Mouse (Mus musculus) heart, postnatal 0 days (tissue): ENCODE data around the gene Grk5. TPM values are rescaled to one million over a fixed set of nuclear protein-coding genes. Genes with fewer than 3 reads are reported as not detected.

ENCODE experiments used
- ATAC-seq: fragments of 200-750 bp; cut with Nextera tagmentation; 2 replicates; pipeline ENCODE4 v1.8.0; 2017; ENCODE audit warnings: low read depth, moderate number of reproducible peaks, moderate library complexity; ENCODE audit not compliant: insufficient read depth
- DNase-seq: peaks from one replicate; pipeline ENCODE4 v3.0.0-alpha.2; 2016; ENCODE audit warnings: low spot score
- H3K27ac ChIP-seq: fragments of 300-500 bp; sonication (generic); 2 replicates; pipeline ENCODE4 v1.5.1; 2014; ENCODE audit warnings: low read depth, mild to moderate bottlenecking
- H3K27me3 ChIP-seq: fragments of 300-500 bp; sonication (generic); 2 replicates; pipeline ENCODE4 v1.6.1; 2014; ENCODE audit warnings: low read length, mixed read lengths; ENCODE audit not compliant: control insufficient read depth, insufficient read depth
- H3K36me3 ChIP-seq: fragments of 300-500 bp; sonication (generic); replicated peaks from 2 replicates; pipeline ENCODE4 v1.6.1; 2014; ENCODE audit warnings: low read length, mixed read lengths; ENCODE audit not compliant: control insufficient read depth, insufficient read depth
- H3K4me1 ChIP-seq: fragments of 300-500 bp; sonication (generic); 2 replicates; pipeline ENCODE4 v1.6.1; 2014; ENCODE audit warnings: antibody characterized with exemption; ENCODE audit not compliant: control insufficient read depth, insufficient read depth
- H3K4me2 ChIP-seq: fragments of 300-500 bp; sonication (generic); 2 replicates; pipeline ENCODE4 v1.6.1; 2014; ENCODE audit warnings: low read depth, mild to moderate bottlenecking, low read length, moderate library complexity
- H3K4me3 ChIP-seq: fragments of 300-500 bp; sonication (generic); 2 replicates; pipeline ENCODE4 v1.5.1; 2014; ENCODE audit warnings: low read depth, low read length
- H3K9ac ChIP-seq: fragments of 300-500 bp; sonication (generic); replicated peaks from 2 replicates; pipeline ENCODE4 v1.6.1; 2014; ENCODE audit warnings: low read depth, low read length, mixed read lengths
- H3K9me3 ChIP-seq: fragments of 300-500 bp; sonication (generic); replicated peaks from 2 replicates; pipeline ENCODE4 v1.6.1; 2016; ENCODE audit warnings: low read length; ENCODE audit not compliant: control insufficient read depth
- CTCF ChIP-seq: IDR thresholded peaks from 2 replicates; pipeline ENCODE4 v1.5.1; 2016; ENCODE audit warnings: antibody characterized with exemption, control low read depth, low read depth
- EP300 ChIP-seq: IDR thresholded peaks from 2 replicates; pipeline ENCODE4 v1.6.1; 2016; ENCODE audit warnings: antibody characterized with exemption, low read depth
- WGBS: fragments of 180-500 bp; shearing (Covaris S2); extraction: QIAGEN DNeasy Blood & Tissue Kit; methylation state at CpG from one replicate; pipeline ENCODE4 v1.1.7; 2014; 5-methylcytosine and 5-hydroxymethylcytosine counted together
- polyA plus RNA-seq: library from polyadenylated mRNA; unstranded; fragments of >200 nt; fragmentation: Nextera tagmentation; extraction: Ambion mirVana; gene quantifications from 2 replicates; pipeline ENCODE4 v1.2.1, GENCODE M21; 2015
- total RNA-seq: library from RNA; depleted of rRNA; stranded (reverse); fragments of >200 nt; gene quantifications from 2 replicates; pipeline ENCODE4 v1.2.3, GENCODE M21; 2014; ENCODE audit warnings: low replicate concordance

Gene Grk5
- total and polyA plus RNA-seq, 2 experiments from 2014 or later, result 2.9 to 14.6 TPM

GRCm38 (mm10) chr19:60955131-60955530 is 65.6 kb downstream of the Grk5 start:
- Histone ChIP-seq H3K27ac (no peak overlapping the region), H3K27me3 (no peaks in the 10 kb centered on the region), H3K4me1 (peaks cover 27% of the 10 kb centered on the region), H3K9me3 (no peaks in the 10 kb centered on the region), H3K36me3 (no peaks in the 10 kb centered on the region), H3K4me3 (no peak overlapping the region), H3K9ac (no peak overlapping the region), H3K4me2 (no peak overlapping the region)
- no peak for DNase-seq
- no peak for TF ChIP-seq EP300
- no peak for TF ChIP-seq CTCF
- no peak for ATAC-seq
- 90% methylated on average over 2 of the region's 2 CpGs for WGBS

GRCm38 (mm10) chr19:60955712-60956111 is 66.2 kb downstream of the Grk5 start:
- no peak overlapping the region for H3K27ac ChIP-seq
- DNase-seq (no peak), ATAC-seq (no peak)
- H3K4me1 ChIP-seq, result peaks cover 21% of the 10 kb centered on the region
- no peak overlapping the region for H3K4me2 ChIP-seq
- TF ChIP-seq CTCF, result no peak
- TF ChIP-seq EP300, result no peak
- H3K9me3 ChIP-seq, result no peaks in the 10 kb centered on the region
- WGBS, result 75% methylated on average over 1 of the region's 1 CpGs
- no peak overlapping the region for H3K4me3 ChIP-seq
- no peaks in the 10 kb centered on the region for H3K36me3 ChIP-seq
- no peak overlapping the region for H3K9ac ChIP-seq
- no peaks in the 10 kb centered on the region for H3K27me3 ChIP-seq

GRCm38 (mm10) chr19:60956198-60956750 is 66.7 kb downstream of the Grk5 start:
- H3K9me3 ChIP-seq, result no peaks in the 10 kb centered on the region
- H3K27ac ChIP-seq, result no peak overlapping the region
- no peak overlapping the region for H3K4me3 ChIP-seq
- H3K4me1 ChIP-seq, result peaks cover 16% of the 10 kb centered on the region
- no peak for ATAC-seq
- no peak overlapping the region for H3K9ac ChIP-seq
- no peak for TF ChIP-seq EP300
- TF ChIP-seq CTCF, result no peak
- H3K4me2 ChIP-seq, result no peak overlapping the region
- no peaks in the 10 kb centered on the region for H3K36me3 ChIP-seq
- H3K27me3 ChIP-seq, result no peaks in the 10 kb centered on the region
- DNase-seq, result no peak

GRCm38 (mm10) chr19:60959706-60960230 is 70.2 kb downstream of the Grk5 start:
- ATAC-seq (no peak), DNase-seq (no peak)
- H3K9me3 ChIP-seq, result no peaks in the 10 kb centered on the region
- TF ChIP-seq CTCF, result no peak
- no peak for TF ChIP-seq EP300
- no peak overlapping the region for H3K4me3 ChIP-seq
- H3K9ac ChIP-seq, result no peak overlapping the region
- no peaks in the 10 kb centered on the region for H3K4me1 ChIP-seq
- no peak overlapping the region for H3K27ac ChIP-seq
- H3K36me3 ChIP-seq, result no peaks in the 10 kb centered on the region
- WGBS, result 80% methylated on average over 1 of the region's 1 CpGs
- no peak overlapping the region for H3K4me2 ChIP-seq
- no peaks in the 10 kb centered on the region for H3K27me3 ChIP-seq

- Histone ChIP-seq H3K4me2 (no peak overlapping the region), H3K36me3 (no peaks in the 10 kb centered on the region), H3K4me1 (no peaks in the 10 kb centered on the region), H3K4me3 (no peak overlapping the region), H3K9me3 (no peaks in the 10 kb centered on the region), H3K27ac (no peak overlapping the region), H3K9ac (no peak overlapping the region), H3K27me3 (no peaks in the 10 kb centered on the region)
- WGBS, result 79% methylated on average over 7 of the region's 7 CpGs
- ATAC-seq (no peak), DNase-seq (no peak)
- TF ChIP-seq CTCF (no peak), EP300 (no peak)
Observed at GRCm38 (mm10) chr19:60962358-60963061, 73.0 kb downstream of the Grk5 start.

- TF ChIP-seq CTCF, result no peak
- TF ChIP-seq EP300, result no peak
- ATAC-seq, result no peak
- Histone ChIP-seq H3K27me3 (no peaks in the 10 kb centered on the region), H3K4me1 (peaks cover 10% of the 10 kb centered on the region; the same call in 1 of the 2 replicates), H3K27ac (no peak overlapping the region), H3K9ac (no peak overlapping the region), H3K9me3 (no peaks in the 10 kb centered on the region), H3K36me3 (no peaks in the 10 kb centered on the region), H3K4me3 (no peak overlapping the region), H3K4me2 (no peak overlapping the region)
- DNase-seq, result no peak
- 93% methylated on average over 1 of the region's 1 CpGs for WGBS
Observed at GRCm38 (mm10) chr19:60967909-60968308, 78.4 kb downstream of the Grk5 start.
